Mouse (Mus musculus) lung, embryonic 14.5 days (tissue): ENCODE measurements around the gene Pdcd1lg2. TPM values are rescaled to one million over a fixed set of nuclear protein-coding genes. Genes with fewer than 3 reads are reported as not detected.

Source experiments
- ATAC-seq: fragments of 200-750 bp; cut with Nextera tagmentation; 2 replicates; pipeline ENCODE4 v1.8.0; 2017; ENCODE audit warnings: mild to moderate bottlenecking, moderate TSS enrichment, moderate library complexity; ENCODE audit not compliant: insufficient read depth
- DNase-seq: peaks from one replicate; pipeline ENCODE4 v3.0.0-alpha.2; 2015
- H3K27ac ChIP-seq: fragments of 300-500 bp; sonication (generic); 2 replicates; pipeline ENCODE4 v1.5.1; 2014; ENCODE audit warnings: low read depth, mild to moderate bottlenecking, moderate library complexity
- H3K27me3 ChIP-seq: fragments of 300-500 bp; sonication (generic); 2 replicates; pipeline ENCODE4 v1.6.1; 2014; ENCODE audit warnings: low read length, control low read depth; ENCODE audit not compliant: insufficient read depth
- H3K36me3 ChIP-seq: fragments of 300-500 bp; sonication (generic); 2 replicates; pipeline ENCODE4 v1.6.1; 2014; ENCODE audit warnings: control low read depth; ENCODE audit not compliant: insufficient read depth
- H3K4me1 ChIP-seq: fragments of 300-500 bp; sonication (generic); 2 replicates; pipeline ENCODE4 v1.6.1; 2014; ENCODE audit warnings: antibody characterized with exemption, control low read depth; ENCODE audit not compliant: insufficient read depth
- H3K4me2 ChIP-seq: fragments of 300-500 bp; sonication (generic); 2 replicates; pipeline ENCODE4 v1.6.1; 2014; ENCODE audit warnings: mild to moderate bottlenecking
- H3K4me3 ChIP-seq: fragments of 300-500 bp; sonication (generic); 2 replicates; pipeline ENCODE4 v1.5.1; 2014; ENCODE audit warnings: low read depth, low read length
- H3K9ac ChIP-seq: fragments of 300-500 bp; sonication (generic); 2 replicates; pipeline ENCODE4 v1.6.1; 2014
- H3K9me3 ChIP-seq: fragments of 300-500 bp; sonication (generic); 2 replicates; pipeline ENCODE4 v1.6.1; 2016; ENCODE audit warnings: low read depth, low read length, control low read depth
- CTCF ChIP-seq: IDR thresholded peaks from 2 replicates; pipeline ENCODE4 v1.5.1; 2016; ENCODE audit warnings: antibody characterized with exemption, low read depth
- WGBS: fragments of 180-500 bp; shearing (Covaris S2); extraction: QIAGEN DNeasy Blood & Tissue Kit; methylation state at CpG from one replicate; pipeline ENCODE4 v1.1.7; 2014; 5-methylcytosine and 5-hydroxymethylcytosine counted together
- polyA plus RNA-seq: library from polyadenylated mRNA; unstranded; fragments of >200 nt; fragmentation: Nextera tagmentation; extraction: Ambion mirVana; gene quantifications from 2 replicates; pipeline ENCODE4 v1.2.1, GENCODE M21; 2014

Gene Pdcd1lg2
- polyA plus RNA-seq, 1 experiment from 2014 or later, result not detected

GRCm38 (mm10) chr19:29417894-29418293, 7.2 kb downstream of the Pdcd1lg2 start:
- 47% methylated on average over 2 of the region's 2 CpGs for WGBS
- Histone ChIP-seq H3K4me3 (no peak overlapping the region), H3K36me3 (no peaks in the 10 kb centered on the region), H3K4me2 (no peak overlapping the region), H3K9me3 (no peaks in the 10 kb centered on the region), H3K9ac (no peak overlapping the region), H3K4me1 (peaks cover 5% of the 10 kb centered on the region), H3K27me3 (no peaks in the 10 kb centered on the region), H3K27ac (no peak overlapping the region)
- no peak for TF ChIP-seq CTCF
- ATAC-seq, result no peak
- DNase-seq, result no peak

DNA sequence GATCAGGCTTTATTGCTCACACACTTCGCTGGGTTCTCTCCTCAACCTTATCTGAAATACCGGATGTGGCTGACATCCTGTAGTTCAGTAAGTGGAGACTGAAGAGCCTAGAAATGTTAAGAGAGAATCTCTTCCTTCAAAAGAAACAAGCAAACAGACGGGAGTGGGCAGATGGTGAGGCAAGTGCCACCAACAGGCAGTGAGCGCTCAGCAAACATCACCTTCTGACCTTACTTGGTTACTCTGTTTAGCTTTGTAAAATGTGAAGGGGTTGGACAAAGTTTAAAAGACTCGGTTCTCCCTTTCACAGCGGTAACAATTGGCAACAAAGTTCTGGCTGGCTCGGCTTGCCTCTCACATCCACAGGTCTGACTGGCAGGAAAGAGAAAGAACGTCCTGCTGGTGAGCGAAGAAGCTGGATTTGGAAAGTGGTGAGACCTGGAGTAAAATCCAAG, 8.0 kb downstream of the Pdcd1lg2 start:
- WGBS, result 7% methylated on average over 9 of the region's 9 CpGs
- peak overlapping the region; percentile 13; the same call in 1 of the 2 replicates for H3K4me2 ChIP-seq
- peak overlapping the region; percentile 48; the same call in 1 of the 2 replicates for H3K27ac ChIP-seq

DNA sequence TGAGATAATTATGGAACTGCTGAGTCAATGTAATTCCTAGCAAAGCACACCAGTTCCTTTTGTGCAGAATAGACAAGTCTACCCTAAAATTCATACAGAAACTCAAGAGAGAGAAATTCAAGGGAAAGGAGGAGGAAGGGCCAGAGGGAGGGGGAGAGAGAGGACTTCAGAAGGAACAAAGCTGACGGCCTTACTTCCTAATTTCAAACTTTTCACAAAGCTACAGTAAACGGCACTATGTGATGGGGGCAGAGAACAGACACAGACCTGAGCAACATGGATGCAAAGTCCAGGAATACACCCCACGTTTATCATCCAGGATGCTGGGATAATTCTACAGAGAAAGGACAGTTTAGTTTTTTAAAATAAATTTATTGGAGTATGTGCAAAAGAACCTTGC, 8.8 kb downstream of the Pdcd1lg2 start:
- no peaks in the 10 kb centered on the region for H3K27me3 ChIP-seq
- no peak for TF ChIP-seq CTCF
- DNase-seq, result no peak
- H3K4me3 ChIP-seq, result no peak overlapping the region
- H3K4me2 ChIP-seq, result no peak overlapping the region
- 45% methylated on average over 3 of the region's 3 CpGs for WGBS
- H3K4me1 ChIP-seq, result no peaks in the 10 kb centered on the region; the same call in 1 of the 2 replicates
- ATAC-seq, result no peak
- no peaks in the 10 kb centered on the region for H3K36me3 ChIP-seq
- H3K9me3 ChIP-seq, result no peaks in the 10 kb centered on the region
- no peak overlapping the region for H3K27ac ChIP-seq
- no peak overlapping the region for H3K9ac ChIP-seq

More for the DNA sequence above, 8.0 kb downstream of the Pdcd1lg2 start:
- Histone ChIP-seq H3K36me3 (no peaks in the 10 kb centered on the region), H3K4me3 (no peak overlapping the region), H3K4me1 (no peaks in the 10 kb centered on the region; the same call in 1 of the 2 replicates), H3K9ac (no peak overlapping the region), H3K9me3 (no peaks in the 10 kb centered on the region), H3K27me3 (no peaks in the 10 kb centered on the region)
- TF ChIP-seq CTCF, result no peak
- peak; percentile 52 for ATAC-seq
- peak; percentile 54 for DNase-seq

GRCm38 (mm10) chr19:29419946-29420345, 9.2 kb downstream of the Pdcd1lg2 start:
- no peak overlapping the region for H3K9ac ChIP-seq
- H3K4me2 ChIP-seq, result no peak overlapping the region
- H3K4me3 ChIP-seq, result no peak overlapping the region
- no peaks in the 10 kb centered on the region for H3K36me3 ChIP-seq
- no peak overlapping the region for H3K27ac ChIP-seq
- H3K27me3 ChIP-seq, result no peaks in the 10 kb centered on the region
- DNase-seq, result no peak
- no peaks in the 10 kb centered on the region; the same call in 1 of the 2 replicates for H3K4me1 ChIP-seq
- no peak for TF ChIP-seq CTCF
- ATAC-seq, result no peak
- no peaks in the 10 kb centered on the region for H3K9me3 ChIP-seq

DNA sequence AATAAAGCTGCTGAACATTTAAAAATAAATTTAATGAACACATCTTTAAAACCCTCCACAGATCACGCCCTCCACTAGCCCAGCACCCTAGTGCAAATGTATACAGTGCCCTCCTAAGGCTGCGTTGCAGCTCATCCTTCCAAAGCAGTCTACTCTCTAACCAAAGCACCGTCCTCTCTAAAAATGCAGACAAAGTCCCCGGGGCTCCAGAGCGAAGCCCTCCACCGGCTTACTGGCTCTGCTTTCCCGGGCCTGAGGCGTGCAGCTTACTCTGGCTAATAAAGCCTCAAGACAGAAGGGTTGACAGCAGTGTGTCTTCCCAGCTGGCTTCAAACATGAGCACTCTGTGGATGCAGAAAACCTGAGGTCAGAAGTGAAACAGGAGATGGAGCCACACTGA, 9.7 kb downstream of the Pdcd1lg2 start:
- WGBS, result 79% methylated on average over 8 of the region's 8 CpGs
- DNase-seq (no peak), ATAC-seq (no peak)
- Histone ChIP-seq H3K27ac (no peak overlapping the region), H3K36me3 (no peaks in the 10 kb centered on the region), H3K4me1 (no peaks in the 10 kb centered on the region; the same call in 1 of the 2 replicates), H3K9me3 (no peaks in the 10 kb centered on the region), H3K4me2 (no peak overlapping the region), H3K27me3 (no peaks in the 10 kb centered on the region), H3K4me3 (no peak overlapping the region), H3K9ac (no peak overlapping the region)
- no peak for TF ChIP-seq CTCF

GRCm38 (mm10) chr19:29422013-29422645, 11.4 kb downstream of the Pdcd1lg2 start:
- DNase-seq, result no peak
- no peak for ATAC-seq
- Histone ChIP-seq H3K4me2 (no peak overlapping the region), H3K36me3 (no peaks in the 10 kb centered on the region), H3K4me3 (no peak overlapping the region), H3K27me3 (no peaks in the 10 kb centered on the region), H3K27ac (no peak overlapping the region), H3K9ac (no peak overlapping the region), H3K9me3 (no peaks in the 10 kb centered on the region), H3K4me1 (no peaks in the 10 kb centered on the region; the same call in 1 of the 2 replicates)
- TF ChIP-seq CTCF, result no peak
- 85% methylated on average over 16 of the region's 16 CpGs for WGBS

DNA sequence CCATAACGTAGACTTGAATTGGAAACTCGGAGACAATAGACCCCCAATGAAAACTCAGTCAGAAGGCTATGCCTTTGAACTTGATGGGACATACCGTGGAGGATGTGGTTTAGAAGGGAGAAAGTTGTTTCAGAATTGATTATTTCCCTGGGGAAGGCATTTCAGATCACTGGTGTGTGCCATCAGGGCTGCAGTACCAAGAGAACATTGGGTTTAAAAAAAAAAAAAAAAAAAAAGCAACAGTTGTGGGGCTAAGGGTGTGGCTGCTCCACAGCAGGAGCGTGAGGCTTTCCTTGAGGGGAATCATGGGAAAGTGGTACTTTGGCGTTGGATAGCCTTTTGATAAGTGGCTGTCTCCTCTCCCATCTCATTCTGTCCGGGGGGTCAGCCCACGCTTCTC, 12.1 kb downstream of the Pdcd1lg2 start:
- Histone ChIP-seq H3K4me2 (no peak overlapping the region), H3K27me3 (no peaks in the 10 kb centered on the region), H3K9me3 (no peaks in the 10 kb centered on the region), H3K9ac (no peak overlapping the region), H3K4me1 (no peaks in the 10 kb centered on the region; the same call in 1 of the 2 replicates), H3K36me3 (no peaks in the 10 kb centered on the region), H3K27ac (no peak overlapping the region), H3K4me3 (no peak overlapping the region)
- TF ChIP-seq CTCF, result no peak
- ATAC-seq, result no peak
- DNase-seq, result no peak
- WGBS, result 75% methylated on average over 7 of the region's 7 CpGs

DNA sequence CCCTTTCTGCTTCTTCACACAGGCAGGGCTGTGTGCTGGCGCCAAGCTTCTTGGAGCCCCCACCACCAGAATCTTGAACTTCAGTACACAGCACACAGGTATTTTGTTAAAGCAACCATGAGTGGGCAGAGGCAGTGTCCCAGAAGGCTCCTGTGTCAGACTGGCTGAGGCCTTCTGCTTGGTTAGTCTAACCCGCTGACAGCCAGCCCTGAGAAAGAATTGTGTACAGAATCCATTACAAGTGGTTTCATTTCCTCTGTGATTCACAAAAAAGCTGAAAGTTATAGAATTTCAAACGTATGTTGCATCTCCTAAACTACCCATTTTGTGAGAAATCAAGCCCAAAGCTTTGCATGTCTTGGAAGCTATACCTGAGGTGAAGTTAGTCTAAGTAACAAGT, 19.8 kb downstream of the Pdcd1lg2 start:
- ATAC-seq, result no peak
- Histone ChIP-seq H3K27ac (no peak overlapping the region), H3K4me1 (no peaks in the 10 kb centered on the region), H3K36me3 (no peaks in the 10 kb centered on the region), H3K27me3 (no peaks in the 10 kb centered on the region), H3K9me3 (no peaks in the 10 kb centered on the region), H3K4me2 (no peak overlapping the region), H3K4me3 (no peak overlapping the region), H3K9ac (no peak overlapping the region)
- TF ChIP-seq CTCF, result no peak
- 72% methylated on average over 3 of the region's 3 CpGs for WGBS
- DNase-seq, result no peak
